Mouse (Mus musculus) cortical plate, adult 2 months (tissue): Measurements from ENCODE around the gene Trim15. TPM values are rescaled to one million over a fixed set of nuclear protein-coding genes. Genes with fewer than 3 reads are reported as not detected.

ENCODE experiments used
- H3K27ac ChIP-seq: fragments of 200-500 bp; 2 replicates; pipeline ENCODE4 v1.5.1; 2012; ENCODE audit warnings: low read length, control low read depth, inconsistent platforms; ENCODE audit not compliant: insufficient read depth
- H3K4me1 ChIP-seq: fragments of 200-500 bp; 2 replicates; pipeline ENCODE4 v1.6.1; 2011; ENCODE audit warnings: low read length; ENCODE audit not compliant: control insufficient read depth, insufficient read depth
- H3K4me3 ChIP-seq: fragments of 200-500 bp; 2 replicates; pipeline ENCODE4 v1.5.1; 2011; ENCODE audit warnings: mild to moderate bottlenecking, low read length, control low read depth; ENCODE audit not compliant: insufficient read depth
- CTCF ChIP-seq: fragments of 200-500 bp; IDR thresholded peaks from 2 replicates; pipeline ENCODE4 v1.5.1; 2011; ENCODE audit warnings: mild to moderate bottlenecking, control low read depth, low read length; ENCODE audit not compliant: insufficient read depth; ENCODE audit errors: extremely low read depth
- POLR2A ChIP-seq: fragments of 200-500 bp; IDR thresholded peaks from 2 replicates; pipeline ENCODE4 v1.6.1; 2011; ENCODE audit warnings: mild to moderate bottlenecking, low read length, control low read depth; ENCODE audit not compliant: insufficient read depth; ENCODE audit errors: extremely low read depth
- polyA plus RNA-seq: library from polyadenylated mRNA; depleted of rRNA; stranded (reverse); fragments of >200 nt; gene quantifications from 2 replicates; pipeline ENCODE4 v1.2.3, GENCODE M21; 2012

Gene Trim15
- polyA plus RNA-seq, 1 experiment: not detected

- Histone ChIP-seq H3K4me1 (no peaks in the 10 kb centered on the region), H3K27ac (no peak overlapping the region), H3K4me3 (no peak overlapping the region)
- no peak for TF ChIP-seq CTCF
- no peak for TF ChIP-seq POLR2A
These were observed 22.3 kb downstream of the Trim15 start for GRCm38 (mm10) chr17:36844725-36845124.

GRCm38 (mm10) chr17:36844286-36844719 lies 22.7 kb downstream of the Trim15 start:
- no peaks in the 10 kb centered on the region for H3K4me1 ChIP-seq
- TF ChIP-seq POLR2A: no peak
- TF ChIP-seq CTCF: no peak
- H3K27ac ChIP-seq: no peak overlapping the region
- no peak overlapping the region for H3K4me3 ChIP-seq

GRCm38 (mm10) chr17:36843696-36844095 lies 23.3 kb downstream of the Trim15 start:
- Histone ChIP-seq H3K4me3 (no peak overlapping the region), H3K4me1 (no peaks in the 10 kb centered on the region), H3K27ac (no peak overlapping the region)
- no peak for TF ChIP-seq POLR2A
- TF ChIP-seq CTCF: no peak

- TF ChIP-seq POLR2A: no peak
- TF ChIP-seq CTCF: no peak
- Histone ChIP-seq H3K4me1 (peaks cover 4% of the 10 kb centered on the region; the same call in 1 of the 2 replicates), H3K4me3 (no peak overlapping the region), H3K27ac (no peak overlapping the region)
These were observed 26.0 kb downstream of the Trim15 start for GRCm38 (mm10) chr17:36840961-36841445.

GRCm38 (mm10) chr17:36839931-36840330 lies 27.1 kb downstream of the Trim15 start:
- TF ChIP-seq CTCF (no peak), POLR2A (no peak)
- H3K4me1 ChIP-seq: peaks cover 4% of the 10 kb centered on the region; the same call in 1 of the 2 replicates
- no peak overlapping the region for H3K4me3 ChIP-seq
- H3K27ac ChIP-seq: no peak overlapping the region

GRCm38 (mm10) chr17:36839001-36839400 lies 28.0 kb downstream of the Trim15 start:
- Histone ChIP-seq H3K4me1 (peaks cover 4% of the 10 kb centered on the region; the same call in 1 of the 2 replicates), H3K27ac (no peak overlapping the region), H3K4me3 (no peak overlapping the region)
- TF ChIP-seq CTCF (no peak), POLR2A (no peak)

- Histone ChIP-seq H3K4me1 (peaks cover 4% of the 10 kb centered on the region; the same call in 1 of the 2 replicates), H3K4me3 (peak within 1 kb of the TSS; percentile 71), H3K27ac (peak within 1 kb of the TSS; percentile 88)
- TF ChIP-seq CTCF (no peak), POLR2A (peak; percentile 66; the same call in 1 of the 2 replicates)
These were observed 29.9 kb downstream of the Trim15 start, which contains the start of gene Trim26 for GRCm38 (mm10) chr17:36836874-36837647. Trim26 (plus strand) TSS chr17:36837134.

GRCm38 (mm10) chr17:36836427-36836812 lies 30.6 kb downstream of the Trim15 start:
- peak overlapping the region; percentile 71 for H3K4me3 ChIP-seq
- H3K27ac ChIP-seq: peak overlapping the region; percentile 49
- TF ChIP-seq CTCF (no peak), POLR2A (no peak)
- peaks cover 4% of the 10 kb centered on the region; the same call in 1 of the 2 replicates for H3K4me1 ChIP-seq

GRCm38 (mm10) chr17:36835591-36836426 lies 31.2 kb downstream of the Trim15 start:
- Histone ChIP-seq H3K27ac (peak overlapping the region; percentile 49; the same call in 1 of the 2 replicates), H3K4me3 (no peak overlapping the region), H3K4me1 (peaks cover 4% of the 10 kb centered on the region; the same call in 1 of the 2 replicates)
- no peak for TF ChIP-seq POLR2A
